Mouse (Mus musculus) thymus, postnatal 4 days (tissue): Measurements from ENCODE around the gene Gm2030.
"Not testable (repeated sequence)": the region's sequence is repeated elsewhere in the genome, so short reads cannot be mapped to it uniquely, and the experiment has no call there.

Experiments
- DNase-seq: peaks from one replicate; pipeline ENCODE4 v3.0.0; 2021

Gm2030 gene

DNA sequence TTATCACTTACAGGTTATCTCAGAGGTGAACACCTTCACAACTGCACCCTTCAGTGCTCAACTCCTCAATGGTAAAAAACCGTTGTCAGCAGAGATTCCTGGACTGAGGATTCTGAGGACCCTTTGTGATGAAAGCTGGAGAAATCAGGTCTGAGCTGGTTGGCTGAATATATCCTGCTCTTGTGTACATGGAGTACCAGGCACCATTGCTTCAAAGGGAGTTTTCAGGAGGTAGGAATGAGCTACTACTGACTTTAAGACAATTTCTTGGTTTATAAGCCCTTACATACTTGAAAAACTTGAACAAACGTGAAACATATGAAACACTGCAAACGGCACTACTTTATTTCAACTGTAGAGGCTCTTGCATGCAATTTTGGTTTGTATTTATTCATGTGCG lies at the start of gene Gm2030:
Gene Gm2030, minus strand, starts transcription at position 101 of the 400 bp plus-strand sequence.
- DNase-seq = not testable (repeated sequence)
